Mouse (Mus musculus): Measurements from ENCODE around the gene Rexo5.

Rexo5 gene

DNA sequence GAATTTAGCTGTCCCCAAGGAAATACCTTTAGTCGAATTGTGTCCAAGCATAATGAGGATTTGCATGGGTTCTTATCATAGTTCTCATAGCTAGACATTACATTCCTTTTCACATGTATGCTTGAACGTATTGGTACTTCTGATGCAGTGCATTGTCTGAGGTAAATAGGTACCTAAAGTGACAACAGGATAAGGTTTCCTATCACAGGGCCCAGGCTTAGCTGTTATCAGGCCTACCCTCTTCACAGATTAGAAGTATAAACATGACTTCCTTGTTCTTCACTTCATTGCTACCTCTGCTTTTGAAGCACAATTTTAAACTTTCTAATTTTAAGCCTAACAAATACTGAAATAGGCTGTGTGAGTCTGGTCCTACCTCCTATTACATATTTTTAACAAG, 51.7 kb downstream of the Rexo5 start:
- CTCF ChIA-PET, result no interaction called here

GRCm38 (mm10) chr7:119847396-119847795, 53.6 kb downstream of the Rexo5 start:
- CTCF ChIA-PET, result no interaction called here

DNA sequence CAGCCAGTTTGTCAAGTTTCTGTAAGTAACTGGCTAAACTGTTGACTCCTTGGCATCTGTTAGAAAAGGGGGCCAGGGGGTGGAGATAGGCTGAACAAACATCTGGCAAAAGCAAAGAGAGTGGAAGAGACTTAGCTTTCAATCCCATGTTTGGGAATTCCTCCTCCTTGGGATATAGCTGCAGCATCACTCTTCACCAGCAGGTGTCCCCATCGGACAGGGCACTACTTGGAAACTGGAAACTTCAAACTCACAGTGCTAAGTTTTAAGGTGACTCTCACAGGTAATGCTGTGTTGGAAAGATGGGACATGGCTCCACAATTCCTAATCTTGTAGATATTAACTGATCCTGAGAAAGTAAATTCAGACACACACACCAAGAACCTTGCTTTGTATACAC, 55.3 kb downstream of the Rexo5 start:
- CTCF ChIA-PET, result interaction anchor here (0.6 to 0.7 kb wide), 2 partner anchors 483 to 543 kb away, joined by 3 to 11 read pairs; no protein-coding TSS in a partner anchor

DNA sequence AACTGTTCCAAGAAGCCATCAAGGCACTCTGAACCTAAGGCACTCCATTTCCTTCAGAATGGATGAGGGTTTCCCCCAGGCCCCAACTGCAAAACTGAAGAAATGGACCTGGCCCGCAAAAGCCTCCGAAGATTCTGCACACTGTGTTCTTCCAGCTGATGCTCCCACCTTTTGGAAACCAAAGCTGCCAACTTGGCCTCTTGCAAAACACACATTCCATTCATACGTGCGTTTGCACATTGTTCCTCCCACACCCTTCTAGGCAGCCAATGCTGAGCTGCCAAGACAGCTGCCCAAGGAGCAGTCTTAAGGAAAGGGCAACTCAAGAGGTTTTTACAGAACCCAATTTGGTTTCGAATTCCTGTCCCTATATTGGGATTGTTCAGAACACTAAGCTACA, 56.9 kb downstream of the Rexo5 start:
- CTCF ChIA-PET, result interaction anchor here (0.6 kb wide), 1 partner anchor 38 kb away, joined by 5 read pairs; no protein-coding TSS in a partner anchor

GRCm38 (mm10) chr7:119852494-119852893, 58.7 kb downstream of the Rexo5 start:
- CTCF ChIA-PET, result no interaction called here

DNA sequence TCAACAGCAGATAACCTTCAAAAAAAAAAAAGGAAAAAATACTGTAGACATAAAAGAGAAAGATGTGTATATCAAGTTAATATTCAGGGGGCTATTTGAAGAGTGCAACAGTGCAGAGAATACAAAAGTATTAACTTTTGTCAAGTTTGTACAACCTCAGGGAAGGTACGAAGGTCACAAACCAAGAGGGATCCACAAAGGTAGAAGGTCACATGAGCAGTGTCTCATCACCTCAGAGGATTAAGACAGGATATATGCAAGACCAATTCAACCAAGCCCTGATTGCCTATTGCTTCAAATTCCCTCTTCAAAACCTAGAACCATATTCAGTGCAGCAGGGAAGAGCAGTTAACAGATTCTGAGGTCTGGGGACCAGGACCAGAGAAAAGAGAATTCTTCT, 59.4 kb downstream of the Rexo5 start:
- CTCF ChIA-PET, result no interaction called here

DNA sequence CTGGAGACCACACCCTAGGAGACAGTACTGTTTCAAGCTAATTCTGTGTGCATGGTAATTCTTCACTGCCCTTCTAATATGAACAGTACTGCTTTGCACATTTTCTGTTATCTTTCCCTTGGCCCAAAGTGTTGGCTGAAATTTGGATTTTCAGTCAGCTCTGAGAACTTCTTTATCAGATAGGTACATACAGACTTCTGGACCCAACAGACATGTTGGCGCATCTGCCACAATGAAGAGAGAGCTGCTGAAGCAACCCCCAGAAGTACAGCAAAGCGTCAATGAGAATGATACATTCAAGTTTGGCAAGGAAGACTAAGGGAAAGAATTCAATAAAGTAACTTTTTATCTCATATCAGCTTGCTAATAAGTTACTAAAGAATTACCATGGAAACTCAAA, 60.6 kb downstream of the Rexo5 start:
- CTCF ChIA-PET, result no interaction called here

DNA sequence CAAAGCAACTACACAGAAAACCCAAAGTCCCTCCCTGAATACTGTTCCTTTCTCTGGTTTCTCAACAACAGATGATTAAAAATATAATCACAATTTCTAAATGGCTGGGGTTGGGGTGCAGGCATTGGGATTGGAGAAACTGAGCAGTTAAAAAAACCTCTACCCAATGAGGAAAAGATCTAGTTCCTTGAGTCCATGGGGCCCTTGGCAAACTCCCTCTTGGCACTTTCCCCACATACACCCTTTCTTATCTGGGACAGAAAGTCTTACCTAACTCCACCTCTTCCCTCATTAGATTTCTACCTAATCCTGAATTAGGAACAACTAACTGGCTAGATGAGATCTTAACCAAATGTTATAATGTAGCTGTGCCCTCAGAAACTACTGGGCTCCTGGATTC, 61.2 kb downstream of the Rexo5 start:
- CTCF ChIA-PET, result no interaction called here

DNA sequence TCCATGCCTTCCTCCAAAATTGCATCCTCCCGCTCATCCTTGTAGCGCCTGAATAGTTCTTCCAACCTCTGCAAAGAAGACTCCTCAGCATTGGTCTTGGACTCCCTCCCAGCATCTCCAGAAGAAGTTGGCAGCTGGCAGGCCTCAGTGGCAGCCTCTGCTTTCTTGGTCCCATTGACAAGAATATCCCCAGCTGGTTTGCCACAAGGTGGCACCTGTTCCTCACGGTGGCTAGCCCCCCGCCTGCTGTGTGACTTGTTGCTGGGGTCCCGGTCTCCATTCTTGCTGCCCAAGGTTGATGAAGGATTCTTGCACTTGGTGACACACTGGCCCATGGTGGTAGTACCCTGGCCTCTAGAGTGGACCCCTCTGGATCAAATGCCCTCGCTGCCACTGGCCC, 65.7 kb downstream of the Rexo5 start:
- CTCF ChIA-PET, result no interaction called here

- CTCF ChIA-PET, result interaction anchor here (0.5 kb wide), 1 partner anchor 32 kb away, joined by 4 read pairs; no protein-coding TSS in a partner anchor
Measured at GRCm38 (mm10) chr7:119860116-119860515, 66.3 kb downstream of the Rexo5 start.

GRCm38 (mm10) chr7:119860554-119860953, 66.7 kb downstream of the Rexo5 start:
- CTCF ChIA-PET, result no interaction called here

- CTCF ChIA-PET, result no interaction called here
Measured at GRCm38 (mm10) chr7:119860971-119861334, 67.1 kb downstream of the Rexo5 start.

DNA sequence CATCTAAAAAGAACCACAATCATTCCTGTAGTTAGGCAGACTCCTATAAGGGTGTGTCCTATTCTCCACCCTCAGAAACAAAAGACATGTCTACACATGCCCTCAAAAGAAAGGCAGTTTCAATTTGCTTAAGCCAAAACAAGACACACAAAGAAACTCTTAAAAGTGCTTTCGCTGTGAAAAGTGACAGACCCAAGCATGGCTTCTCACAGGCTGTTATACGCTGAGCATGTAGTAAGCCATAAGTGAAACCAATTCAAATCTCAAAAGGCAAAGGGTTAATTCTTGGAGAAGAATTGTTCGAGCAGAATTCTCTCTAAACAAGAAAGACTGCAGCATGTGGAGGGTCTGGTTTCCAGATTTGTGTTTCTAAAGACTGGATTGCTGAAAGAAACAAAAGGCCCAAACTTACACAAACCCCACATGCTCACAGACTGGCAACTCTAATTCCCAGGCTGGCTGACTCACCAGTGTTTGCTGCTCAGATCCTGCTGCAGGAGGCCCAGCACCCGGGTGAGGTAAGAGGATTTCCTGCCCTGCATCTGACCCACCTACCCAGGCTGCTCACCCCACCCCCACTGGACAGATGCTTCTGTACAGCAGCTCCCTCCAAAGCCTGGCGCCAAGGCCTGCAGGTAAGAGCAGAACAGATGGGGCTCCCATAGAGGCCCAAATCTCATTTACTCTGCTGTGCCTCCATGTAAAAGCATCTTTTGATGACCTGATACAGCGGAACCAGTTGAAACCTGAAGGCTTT, 67.7 kb downstream of the Rexo5 start:
- CTCF ChIA-PET, result no interaction called here

- CTCF ChIA-PET, result interaction anchor here (0.5 kb wide), 1 partner anchor 24 kb away, joined by 3 read pairs; no protein-coding TSS in a partner anchor
Measured at GRCm38 (mm10) chr7:119862167-119862566, 68.4 kb downstream of the Rexo5 start.

DNA sequence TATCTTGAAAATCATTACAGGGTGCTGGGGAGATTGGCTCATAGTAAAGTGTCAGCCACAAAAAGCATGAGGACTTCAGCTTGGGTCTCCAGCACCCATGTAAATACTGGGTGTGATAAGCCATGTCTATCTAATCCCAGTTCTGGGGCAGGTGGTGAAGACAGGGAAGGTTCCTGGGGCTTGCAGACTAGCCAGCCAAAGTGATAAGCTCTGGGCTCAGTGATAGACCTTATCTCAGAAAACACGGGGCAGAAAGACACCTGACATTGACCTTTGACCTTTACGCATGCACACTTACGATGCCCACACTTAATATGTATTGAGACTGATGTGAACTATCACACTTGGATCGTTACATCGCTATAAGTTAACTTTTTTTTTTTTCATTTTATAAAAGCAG, 70.7 kb downstream of the Rexo5 start:
- CTCF ChIA-PET, result no interaction called here

DNA sequence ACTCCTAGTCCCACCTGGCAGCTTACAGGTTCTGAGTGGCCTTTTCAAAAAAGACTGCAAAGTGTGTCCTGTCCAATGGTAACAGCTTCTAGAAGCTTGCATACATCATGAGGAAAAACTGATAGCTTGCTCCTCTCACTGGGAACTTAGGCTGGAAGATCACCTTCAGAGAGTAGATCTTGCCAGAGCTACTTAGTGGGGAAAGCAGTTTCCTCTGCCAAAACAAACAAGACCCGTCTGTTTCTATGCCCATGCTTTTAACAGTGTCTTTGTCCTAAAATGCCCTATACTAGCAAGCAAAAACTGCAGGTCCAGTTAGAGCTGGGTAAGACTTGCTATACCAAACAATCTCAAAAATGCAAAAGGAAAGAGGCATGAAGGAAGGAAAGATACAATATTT, 72.3 kb downstream of the Rexo5 start:
- CTCF ChIA-PET, result no interaction called here

- CTCF ChIA-PET, result no interaction called here
Measured at GRCm38 (mm10) chr7:119872204-119872603, 78.4 kb downstream of the Rexo5 start.

DNA sequence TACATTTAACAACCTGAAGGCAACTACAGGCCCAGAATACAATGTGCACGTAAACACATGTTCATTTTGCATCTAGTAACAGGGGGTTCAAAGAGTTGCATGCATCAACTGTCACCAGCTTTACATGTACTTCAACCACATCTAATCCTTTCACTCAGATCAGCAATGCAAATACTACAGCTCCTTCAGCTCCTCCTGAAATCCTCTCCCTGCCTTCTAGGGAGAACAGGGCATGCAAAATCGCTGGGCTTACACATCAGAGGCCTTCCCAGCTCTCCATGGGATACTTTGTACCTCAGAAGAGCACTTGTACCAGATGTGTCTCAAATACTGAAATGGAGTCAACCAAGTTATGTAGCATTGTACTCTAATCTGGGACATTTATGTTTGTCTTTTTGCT, 79.2 kb downstream of the Rexo5 start:
- CTCF ChIA-PET, result no interaction called here

DNA sequence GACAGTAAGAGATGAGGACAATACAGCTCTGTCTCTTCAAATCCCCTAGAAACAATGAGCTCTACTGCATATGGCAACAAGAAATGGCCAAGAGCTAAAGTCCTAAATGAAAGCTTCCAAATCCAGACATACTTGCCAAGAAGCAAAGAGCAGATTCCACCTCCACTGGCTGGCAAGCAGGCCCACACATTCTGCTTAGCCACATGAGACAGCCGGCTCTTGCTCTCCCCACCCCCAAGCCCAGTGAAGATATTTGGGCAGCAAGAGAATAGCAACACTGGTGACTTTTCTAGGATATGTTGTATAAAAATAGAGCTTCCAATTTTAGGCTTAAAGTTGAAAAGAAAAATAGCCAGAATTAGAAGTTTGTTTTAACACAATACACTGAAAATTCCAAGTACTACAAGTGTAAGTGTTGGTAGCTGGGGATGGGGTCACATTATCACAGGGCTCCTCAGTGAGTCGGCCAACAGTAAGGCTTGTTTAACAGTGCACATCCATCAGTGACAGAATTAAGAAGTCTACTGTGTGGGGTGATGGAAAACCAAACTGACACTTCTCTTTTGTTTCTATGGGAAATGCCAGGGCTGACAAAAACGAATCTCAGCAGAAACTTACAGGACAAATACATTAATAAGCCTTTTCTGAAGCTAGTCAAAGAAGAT, 82.1 kb downstream of the Rexo5 start:
- CTCF ChIA-PET, result interaction anchor here (0.6 kb wide), 1 partner anchor 924 kb away, joined by 6 read pairs; no protein-coding TSS in a partner anchor

- CTCF ChIA-PET, result no interaction called here
Measured at GRCm38 (mm10) chr7:119879171-119879570, 85.4 kb downstream of the Rexo5 start.

- CTCF ChIA-PET, result no interaction called here
Measured at GRCm38 (mm10) chr7:119880345-119880744, 86.5 kb downstream of the Rexo5 start.

GRCm38 (mm10) chr7:119881229-119881628, 87.4 kb downstream of the Rexo5 start:
- CTCF ChIA-PET, result no interaction called here

DNA sequence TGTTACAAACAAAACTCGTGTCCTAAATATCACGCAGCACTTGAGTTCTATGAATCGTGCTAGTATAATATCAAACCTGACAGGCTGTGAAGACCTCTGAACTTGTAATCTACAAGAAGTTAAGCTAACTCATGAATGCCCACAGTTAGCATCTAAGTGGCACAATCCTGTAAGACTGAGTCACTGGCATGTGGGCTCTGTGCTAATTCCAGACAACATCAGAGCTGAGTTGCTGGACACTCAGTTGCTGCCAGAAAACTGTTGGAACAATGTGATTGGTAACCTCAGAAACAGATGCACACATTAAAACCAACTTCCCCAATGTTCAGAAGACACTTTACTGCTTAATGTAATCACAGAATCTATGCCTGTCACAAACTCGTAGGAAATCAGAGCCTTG, 94.1 kb downstream of the Rexo5 start:
- CTCF ChIA-PET, result no interaction called here
